Comparison of ENCODE assay signal across 12 mouse cellular contexts in genomic region chr9:22056303-22056910, GRCm38 (mm10). TPM values are rescaled to one million over a fixed set of nuclear protein-coding genes. Genes with fewer than 3 reads are reported as not detected.
"Had no signal": no experiment of that assay in that cellular context is flagged by ENCODE, and none has a peak within 500 bp of the region (broad histone marks: within the 10 kb centered on the region; RNA-seq: fewer than 3 reads in every experiment).

No protein-coding gene starts in this region.

- H3K9ac ChIP-seq: limb, embryonic 13.5 days; liver, embryonic 15.5 days; midbrain, embryonic 12.5 days had no signal

- H3K27ac ChIP-seq: hindbrain, postnatal 0 days; limb, embryonic 13.5 days; liver, embryonic 15.5 days; midbrain, embryonic 12.5 days; stomach, postnatal 0 days had no signal

- ATAC-seq: hindbrain, postnatal 0 days had no signal

- DNase-seq: left cerebral cortex, postnatal 4 days; thymus, postnatal 4 days had no signal

- H3K4me3 ChIP-seq: limb, embryonic 13.5 days; liver, embryonic 15.5 days; midbrain, embryonic 12.5 days had no signal

- H3K9me3 ChIP-seq: liver, embryonic 15.5 days; midbrain, embryonic 12.5 days had no signal

- H3K4me2 ChIP-seq: limb, embryonic 13.5 days; liver, embryonic 11.5 days; liver, embryonic 15.5 days; midbrain, embryonic 12.5 days had no signal

RNA-seq across cellular contexts. Expression of gene Gm49318, which starts 14.7 kb away (rescaled TPM):
- polyA plus RNA-seq: hindbrain, postnatal 0 days; intestine, embryonic 14.5 days; large intestine, adult 2 months; limb, embryonic 13.5 days; liver, embryonic 11.5 days; liver, embryonic 15.5 days; lung, embryonic 16.5 days; midbrain, embryonic 12.5 days; neural tube, embryonic 14.5 days; stomach, postnatal 0 days had no signal
